Mouse (Mus musculus): ENCODE results near the gene Prx.
A peak's percentile ranks its signal among the peaks of the same experiment; 100 is the strongest.
"Not testable (repeated sequence)": the region's sequence is repeated elsewhere in the genome, so short reads cannot be mapped to it uniquely, and the experiment has no call there.

The Prx gene

GRCm38 (mm10) chr7:27483860-27484259 lies 15.3 kb upstream of the Prx start:
- DNase-seq (ENCODE audit: low read depth, low spot score), result no peak

- DNase-seq (ENCODE audit: low read depth, low spot score), result no peak
Measured at GRCm38 (mm10) chr7:27486102-27486769, 12.9 kb upstream of the Prx start.

- peak; percentile 98 for DNase-seq (ENCODE audit: low read depth, low spot score)
Measured at GRCm38 (mm10) chr7:27486770-27487697, 12.1 kb upstream of the Prx start, which contains the start of gene Sertad1. Sertad1 (plus strand) TSS chr7:27486910.

- DNase-seq (ENCODE audit: low read depth, low spot score), result no peak
Measured at GRCm38 (mm10) chr7:27487740-27488268, 11.3 kb upstream of the Prx start.

GRCm38 (mm10) chr7:27489270-27489869 lies 9.8 kb upstream of the Prx start:
- no peak for DNase-seq (ENCODE audit: low read depth, low spot score)

- DNase-seq (ENCODE audit: low read depth, low spot score), result no peak
Measured at GRCm38 (mm10) chr7:27490227-27490542, 8.9 kb upstream of the Prx start.

GRCm38 (mm10) chr7:27490543-27491329 lies 8.4 kb upstream of the Prx start:
- no peak for DNase-seq (ENCODE audit: low read depth, low spot score)

GRCm38 (mm10) chr7:27491856-27492255 lies 7.3 kb upstream of the Prx start:
- no peak for DNase-seq (ENCODE audit: low read depth, low spot score)

GRCm38 (mm10) chr7:27493022-27493421 lies 6.1 kb upstream of the Prx start:
- DNase-seq (ENCODE audit: low read depth, low spot score), result no peak

GRCm38 (mm10) chr7:27493450-27493849 lies 5.7 kb upstream of the Prx start:
- no peak for DNase-seq (ENCODE audit: low read depth, low spot score)

GRCm38 (mm10) chr7:27494659-27495367 lies 4.3 kb upstream of the Prx start:
- DNase-seq (ENCODE audit: low read depth, low spot score), result not testable (repeated sequence)

GRCm38 (mm10) chr7:27501620-27502019 lies 2.5 kb downstream of the Prx start:
- DNase-seq (ENCODE audit: low read depth, low spot score), result no peak

GRCm38 (mm10) chr7:27506765-27507370 lies 7.7 kb downstream of the Prx start:
- no peak for DNase-seq (ENCODE audit: low read depth, low spot score)

GRCm38 (mm10) chr7:27507711-27508647 lies 8.9 kb downstream of the Prx start:
- peak; percentile 93 for DNase-seq (ENCODE audit: low read depth, low spot score)

- no peak for DNase-seq (ENCODE audit: low read depth, low spot score)
Measured at GRCm38 (mm10) chr7:27508648-27509005, 9.5 kb downstream of the Prx start.

- DNase-seq (ENCODE audit: low read depth, low spot score), result no peak
Measured at GRCm38 (mm10) chr7:27510809-27511208, 11.7 kb downstream of the Prx start.

GRCm38 (mm10) chr7:27514961-27515360 lies 15.8 kb downstream of the Prx start:
- DNase-seq (ENCODE audit: low read depth, low spot score), result no peak

- no peak for DNase-seq (ENCODE audit: low read depth, low spot score)
Measured at GRCm38 (mm10) chr7:27518314-27518713, 19.2 kb downstream of the Prx start.

GRCm38 (mm10) chr7:27520104-27520503 lies 21.0 kb downstream of the Prx start:
- no peak for DNase-seq (ENCODE audit: low read depth, low spot score)

All from retina, postnatal 7 days (tissue).